Mouse (Mus musculus) E14TG2a.4 (cell line): ENCODE measurements around the gene Dusp22.

Source experiments
- H3K27me3 ChIP-seq: 2 replicates; pipeline ENCODE4 v1.6.1; 2014; ENCODE audit warnings: low read length, control low read depth; ENCODE audit not compliant: insufficient read depth
- H3K36me3 ChIP-seq: 2 replicates; pipeline ENCODE4 v1.6.1; 2014; ENCODE audit warnings: low read length, control low read depth; ENCODE audit not compliant: insufficient read depth
- H3K4me1 ChIP-seq: replicated peaks from 2 replicates; pipeline ENCODE4 v1.6.1; 2014; ENCODE audit warnings: low read depth, low read length, control low read depth
- H3K4me3 ChIP-seq: replicated peaks from 2 replicates; pipeline ENCODE4 v1.5.1; 2014; ENCODE audit warnings: mild to moderate bottlenecking, low read length
- H3K9me3 ChIP-seq: 2 replicates; pipeline ENCODE4 v1.6.1; 2014; ENCODE audit warnings: low read length, control low read depth
- CTCF ChIP-seq: conservative IDR thresholded peaks from 2 replicates; pipeline ENCODE4 v1.5.1; 2014; ENCODE audit warnings: low read length
- NANOG ChIP-seq: IDR thresholded peaks from 2 replicates; pipeline ENCODE4 v1.6.1; 2014; ENCODE audit warnings: borderline replicate concordance, low read length, mixed read lengths
- POU5F1 ChIP-seq: IDR thresholded peaks from 2 replicates; pipeline ENCODE4 v1.6.1; 2014; ENCODE audit warnings: low read length, borderline replicate concordance

Gene Dusp22

DNA sequence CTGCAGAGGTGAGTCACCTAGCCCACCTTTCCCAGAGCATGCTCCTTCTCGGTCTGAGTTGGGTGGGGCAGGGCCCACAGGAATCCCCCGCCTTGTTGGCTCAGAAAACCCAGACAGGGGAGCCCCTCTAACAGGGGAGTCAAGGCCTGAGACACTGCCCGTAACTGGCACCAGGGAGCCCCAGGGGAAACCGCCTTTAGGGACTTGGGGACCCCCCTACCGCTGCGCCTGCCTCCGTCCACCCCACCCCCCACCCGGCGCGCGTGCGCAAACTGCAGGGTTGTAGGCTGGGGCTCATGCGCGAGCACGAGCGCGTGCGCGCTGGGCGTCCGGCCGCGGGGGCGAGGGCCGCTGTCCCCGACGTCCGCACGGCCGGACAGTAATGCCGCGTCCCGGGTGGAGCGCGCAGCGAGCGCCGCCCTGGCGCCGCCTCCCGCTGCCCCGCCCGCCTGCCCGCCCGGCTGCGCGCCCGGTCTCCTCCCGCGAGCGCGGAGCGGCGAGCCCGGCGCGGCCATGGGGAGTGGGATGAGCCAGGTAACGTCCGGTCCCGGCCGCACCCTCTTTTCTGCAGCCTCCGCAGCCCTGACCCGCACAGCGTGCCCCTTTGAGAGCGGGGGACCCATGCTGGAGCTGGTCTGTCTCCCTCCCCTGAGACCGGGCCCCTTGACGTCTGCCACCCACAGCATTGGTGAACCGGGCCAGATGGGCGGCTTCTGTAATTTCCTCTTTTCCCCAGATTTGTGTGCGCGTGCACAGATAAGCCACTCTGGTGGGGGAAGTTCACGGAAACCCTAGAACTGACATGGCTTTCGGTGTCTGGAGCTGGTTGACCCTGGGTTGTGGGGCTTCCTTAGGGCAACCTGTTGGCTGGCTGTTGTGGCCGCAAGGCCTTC, at the start of gene Dusp22:
Gene Dusp22 (plus strand): TSS at position 387 of the 893 bp plus-strand sequence.
- H3K4me3 ChIP-seq, result peak within 1 kb of the TSS; percentile 84
- H3K4me1 ChIP-seq, result peaks cover 10% of the 10 kb centered on the region
- no peaks in the 10 kb centered on the region for H3K9me3 ChIP-seq
- H3K36me3 ChIP-seq, result no peaks in the 10 kb centered on the region
- H3K27me3 ChIP-seq, result peaks cover 26% of the 10 kb centered on the region
- no peak for TF ChIP-seq CTCF
- TF ChIP-seq NANOG, result no peak
- TF ChIP-seq POU5F1, result no peak

DNA sequence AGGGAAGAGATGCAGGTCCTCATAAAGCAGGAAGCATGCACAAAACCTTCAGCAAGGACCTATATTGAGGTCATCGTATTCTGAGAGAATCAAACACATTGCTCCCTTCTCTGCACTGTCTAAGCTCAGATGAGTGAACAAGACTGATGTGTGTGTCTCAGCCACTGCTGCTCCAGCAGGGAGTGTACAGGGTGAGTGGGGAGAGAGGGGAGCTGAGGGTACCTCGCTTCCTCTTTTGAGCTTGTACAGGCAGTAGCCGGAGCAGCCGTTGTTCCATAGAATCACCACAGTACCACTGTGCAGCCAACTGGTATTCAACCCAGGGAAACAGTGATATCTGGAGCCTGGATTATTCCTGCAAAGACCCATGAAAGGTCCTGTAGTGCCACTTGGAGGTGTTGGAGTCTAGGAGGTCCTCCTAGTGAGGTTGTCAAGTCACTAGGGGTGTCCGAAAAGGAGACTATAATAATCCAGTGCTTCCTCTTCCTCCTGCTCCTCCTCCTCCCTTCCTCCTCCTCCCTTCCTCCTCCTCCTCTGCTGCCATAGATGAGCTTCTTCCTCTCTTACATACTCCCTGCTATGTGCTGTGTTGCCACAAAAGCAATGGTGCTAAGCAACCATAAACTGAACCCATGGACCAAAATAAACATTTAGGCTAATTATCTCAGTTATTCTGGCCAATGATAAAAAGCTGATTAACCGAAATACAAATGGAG, 47.6 kb upstream of the Dusp22 start:
- H3K4me1 ChIP-seq, result no peaks in the 10 kb centered on the region
- no peaks in the 10 kb centered on the region for H3K27me3 ChIP-seq
- H3K36me3 ChIP-seq, result no peaks in the 10 kb centered on the region
- no peak overlapping the region for H3K4me3 ChIP-seq
- TF ChIP-seq POU5F1, result no peak
- no peak for TF ChIP-seq NANOG
- TF ChIP-seq CTCF, result no peak
- no peaks in the 10 kb centered on the region for H3K9me3 ChIP-seq

DNA sequence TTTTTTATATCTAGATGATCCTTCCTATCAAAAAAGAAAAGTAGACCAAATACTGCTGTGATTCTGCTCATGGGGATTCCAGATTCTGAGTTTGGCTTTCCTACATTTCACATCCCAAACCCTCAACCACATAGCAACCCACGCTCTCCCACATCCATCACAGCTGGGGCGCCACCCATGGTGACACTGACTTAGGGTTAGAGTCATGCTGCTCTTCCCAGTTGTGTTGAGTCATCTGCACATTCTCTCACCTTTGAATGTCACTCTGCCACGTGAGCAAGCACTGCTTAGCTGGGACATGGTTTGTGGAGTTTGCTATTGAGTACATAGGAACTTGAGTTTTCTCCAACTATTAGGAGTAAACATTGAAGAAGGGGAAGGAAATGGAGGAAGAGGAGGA, 40.1 kb upstream of the Dusp22 start:
- Histone ChIP-seq H3K27me3 (no peaks in the 10 kb centered on the region; the same call in 1 of the 2 replicates), H3K4me3 (no peak overlapping the region), H3K4me1 (no peaks in the 10 kb centered on the region), H3K36me3 (no peaks in the 10 kb centered on the region), H3K9me3 (no peaks in the 10 kb centered on the region)
- TF ChIP-seq NANOG (no peak), CTCF (no peak), POU5F1 (no peak)

DNA sequence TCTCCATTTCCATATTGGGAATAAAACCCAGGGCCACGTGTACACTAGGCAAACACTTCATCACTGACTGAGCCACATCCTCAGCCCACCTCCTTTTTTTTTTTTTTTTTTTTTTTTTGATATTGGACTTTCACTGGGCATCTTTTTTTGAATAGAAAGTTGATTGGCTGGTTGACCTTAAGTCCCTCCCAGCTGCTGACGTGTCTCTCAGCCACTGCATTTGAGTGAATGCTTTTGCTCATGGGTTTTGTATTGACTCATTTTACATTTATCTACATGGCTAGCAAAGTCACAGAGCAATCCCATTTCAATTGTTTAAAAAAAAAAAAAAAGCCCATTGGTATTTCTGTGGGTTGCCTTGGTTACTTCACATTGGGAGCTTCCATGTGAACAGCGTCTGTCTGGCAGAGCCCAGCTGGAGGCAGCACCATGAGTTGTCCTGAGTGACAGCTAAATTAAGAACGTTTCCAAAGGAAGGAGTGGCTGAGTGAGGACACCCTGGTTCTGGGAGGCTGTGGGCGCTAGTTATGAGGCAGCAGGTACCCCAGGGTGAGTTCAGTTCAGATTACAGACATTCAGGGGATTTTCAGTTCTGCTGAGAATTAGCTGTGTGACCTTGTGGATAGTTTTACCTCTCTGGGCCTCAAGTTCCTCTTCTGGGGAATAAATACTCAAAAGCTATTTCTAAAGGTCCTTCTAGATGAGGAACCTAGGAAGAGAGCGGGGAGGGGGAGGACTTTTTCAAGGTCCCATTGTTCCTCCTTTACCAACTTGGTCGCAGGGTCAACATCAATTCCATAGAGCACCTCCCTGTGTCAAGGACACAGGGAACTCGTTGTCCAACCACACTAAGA, 31.4 kb upstream of the Dusp22 start:
- no peaks in the 10 kb centered on the region for H3K9me3 ChIP-seq
- H3K4me1 ChIP-seq, result no peaks in the 10 kb centered on the region
- H3K4me3 ChIP-seq, result no peak overlapping the region
- no peaks in the 10 kb centered on the region for H3K36me3 ChIP-seq
- no peaks in the 10 kb centered on the region; the same call in 1 of the 2 replicates for H3K27me3 ChIP-seq
- no peak for TF ChIP-seq POU5F1
- no peak for TF ChIP-seq CTCF
- no peak for TF ChIP-seq NANOG

DNA sequence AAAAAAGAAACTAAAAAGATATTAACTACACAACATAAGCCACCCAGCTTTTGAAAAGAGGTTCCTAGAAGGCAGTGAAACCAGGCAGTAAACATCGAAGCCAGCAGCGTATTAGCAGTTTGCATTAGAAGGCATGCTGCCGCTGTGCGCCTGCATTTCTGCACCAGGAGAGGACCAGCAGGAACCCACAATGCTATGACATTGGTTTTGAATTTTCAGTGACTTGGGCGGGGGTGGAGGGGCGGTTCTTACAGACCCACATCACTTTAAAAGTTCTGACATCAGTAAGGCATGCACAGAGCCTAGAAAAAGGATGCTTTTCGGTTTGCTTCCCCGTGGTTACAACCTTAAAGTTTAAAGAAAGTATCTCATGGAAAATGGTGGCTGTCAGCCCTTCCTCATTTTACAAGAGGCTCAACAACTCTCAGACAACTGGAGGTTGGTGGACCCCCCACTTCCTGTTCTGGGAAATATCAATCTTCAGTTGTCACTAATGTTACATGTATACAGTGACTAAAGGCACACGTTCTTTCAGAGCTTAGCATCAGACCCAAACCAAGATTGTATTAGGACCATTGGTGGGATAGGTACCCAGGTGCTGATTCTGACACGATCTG, 29.9 kb upstream of the Dusp22 start:
- no peak overlapping the region for H3K4me3 ChIP-seq
- H3K4me1 ChIP-seq, result no peaks in the 10 kb centered on the region
- H3K27me3 ChIP-seq, result no peaks in the 10 kb centered on the region; the same call in 1 of the 2 replicates
- H3K9me3 ChIP-seq, result no peaks in the 10 kb centered on the region
- no peak for TF ChIP-seq CTCF
- no peak for TF ChIP-seq POU5F1
- no peak for TF ChIP-seq NANOG
- H3K36me3 ChIP-seq, result no peaks in the 10 kb centered on the region

DNA sequence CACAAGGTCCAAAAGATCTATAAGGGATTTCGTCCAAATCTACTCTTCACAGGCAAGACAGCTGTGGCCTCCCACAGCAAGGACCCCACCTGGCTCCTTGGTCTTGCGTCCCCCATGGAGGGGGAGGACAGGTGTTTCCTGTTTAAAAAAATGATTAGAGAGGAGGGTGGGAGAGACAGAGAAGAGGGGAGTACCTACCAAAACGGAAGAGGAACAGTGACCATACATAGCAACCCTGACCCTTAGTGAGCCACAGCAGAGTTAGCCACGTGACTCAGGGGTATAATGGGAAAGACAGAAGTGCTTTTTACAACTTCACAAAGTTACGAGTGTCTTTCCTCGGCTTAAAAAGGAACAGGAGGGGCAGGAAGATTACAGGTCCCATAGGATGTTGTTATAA, 26.8 kb upstream of the Dusp22 start:
- TF ChIP-seq NANOG, result no peak
- no peak for TF ChIP-seq CTCF
- no peak for TF ChIP-seq POU5F1
- H3K9me3 ChIP-seq, result no peaks in the 10 kb centered on the region
- H3K4me3 ChIP-seq, result no peak overlapping the region
- no peaks in the 10 kb centered on the region for H3K36me3 ChIP-seq
- no peaks in the 10 kb centered on the region; the same call in 1 of the 2 replicates for H3K27me3 ChIP-seq
- H3K4me1 ChIP-seq, result no peaks in the 10 kb centered on the region

DNA sequence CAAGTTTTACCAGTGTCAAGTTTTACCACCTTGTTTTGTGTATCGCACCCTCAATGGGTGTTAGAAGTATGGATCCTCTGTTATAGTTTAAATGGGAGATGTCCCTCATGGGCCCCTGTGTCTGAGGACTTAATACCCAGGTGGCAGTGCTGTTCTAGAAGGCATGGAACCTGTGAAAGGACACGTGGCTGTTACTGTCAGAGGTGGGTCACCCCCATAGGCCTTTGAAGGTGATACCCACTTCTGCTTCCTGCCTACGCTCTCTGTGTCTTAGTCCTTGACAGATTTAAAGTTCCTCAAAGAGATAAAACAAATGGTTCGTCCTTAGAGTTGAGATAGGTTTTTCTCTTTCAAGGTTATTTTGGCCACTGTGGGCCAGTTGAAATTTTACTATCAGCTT, 23.3 kb upstream of the Dusp22 start:
- H3K36me3 ChIP-seq, result no peaks in the 10 kb centered on the region
- no peak for TF ChIP-seq NANOG
- no peak overlapping the region for H3K4me3 ChIP-seq
- no peaks in the 10 kb centered on the region for H3K9me3 ChIP-seq
- H3K4me1 ChIP-seq, result no peaks in the 10 kb centered on the region
- H3K27me3 ChIP-seq, result no peaks in the 10 kb centered on the region
